Mouse (Mus musculus) limb, embryonic 12.5 days (tissue): ENCODE measurements around the gene Sorbs1. TPM values are rescaled to one million over a fixed set of nuclear protein-coding genes. Genes with fewer than 3 reads are reported as not detected.
A peak's percentile ranks its signal among the peaks of the same experiment; 100 is the strongest.

ENCODE experiments used
- ATAC-seq: fragments of 200-750 bp; cut with Nextera tagmentation; 2 replicates; pipeline ENCODE4 v1.8.0; 2017; ENCODE audit warnings: low read depth, moderate TSS enrichment; ENCODE audit not compliant: insufficient number of reproducible peaks, insufficient read depth, low FRiP score, low TSS enrichment
- H3K27ac ChIP-seq: fragments of 300-500 bp; sonication (generic); 2 replicates; pipeline ENCODE4 v1.5.1; 2016; ENCODE audit warnings: mild to moderate bottlenecking, moderate library complexity
- H3K27me3 ChIP-seq: fragments of 300-500 bp; sonication (generic); 2 replicates; pipeline ENCODE4 v1.6.1; 2016; ENCODE audit warnings: mild to moderate bottlenecking, moderate library complexity
- H3K36me3 ChIP-seq: fragments of 300-500 bp; sonication (generic); 2 replicates; pipeline ENCODE4 v1.6.1; 2016; ENCODE audit warnings: mild to moderate bottlenecking, moderate library complexity
- H3K4me1 ChIP-seq: fragments of 300-500 bp; sonication (generic); replicated peaks from 2 replicates; pipeline ENCODE4 v1.6.1; 2016
- H3K4me2 ChIP-seq: fragments of 300-500 bp; sonication (generic); 2 replicates; pipeline ENCODE4 v1.6.1; 2016; ENCODE audit warnings: mild to moderate bottlenecking, moderate library complexity
- H3K4me3 ChIP-seq: fragments of 300-500 bp; sonication (generic); replicated peaks from 2 replicates; pipeline ENCODE4 v1.5.1; 2016; ENCODE audit warnings: mild to moderate bottlenecking
- H3K9ac ChIP-seq: fragments of 300-500 bp; sonication (generic); replicated peaks from 2 replicates; pipeline ENCODE4 v1.6.1; 2016; ENCODE audit warnings: mild to moderate bottlenecking, moderate library complexity
- H3K9me3 ChIP-seq: fragments of 300-500 bp; sonication (generic); 2 replicates; pipeline ENCODE4 v1.6.1; 2016; ENCODE audit warnings: mild to moderate bottlenecking, moderate library complexity
- WGBS: fragments of 180-500 bp; shearing (Covaris S2); methylation state at CpG from one replicate; pipeline ENCODE4 v1.1.7; 2016; 5-methylcytosine and 5-hydroxymethylcytosine counted together
- polyA plus RNA-seq: library from polyadenylated mRNA; unstranded; fragments of >200 nt; fragmentation: Nextera tagmentation; extraction: Ambion mirVana; gene quantifications from 2 replicates; pipeline ENCODE4 v1.2.1, GENCODE M21; 2016

Gene Sorbs1
- polyA plus RNA-seq, 1 experiment from 2014 or later: 37.3 TPM

DNA sequence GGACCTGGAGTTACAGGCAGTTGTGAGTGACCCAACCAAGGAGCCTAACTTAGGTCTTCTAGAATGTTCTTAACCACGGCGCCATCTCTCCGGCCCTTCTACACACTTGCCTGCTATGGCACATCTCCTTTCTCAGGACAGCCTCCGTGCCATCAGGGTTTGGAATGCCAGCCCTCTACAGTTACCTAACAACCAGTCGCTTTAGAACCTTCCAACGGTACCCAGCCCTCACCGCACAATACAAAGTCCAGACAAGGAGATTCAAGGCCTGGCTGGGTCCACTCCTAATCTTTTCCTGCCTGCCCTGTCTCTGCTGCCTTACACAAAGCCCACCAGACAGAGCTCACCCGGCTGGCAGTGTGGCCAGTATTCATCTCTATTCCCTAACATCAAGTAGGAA is 106.9 kb downstream of the Sorbs1 start:
- WGBS: 95% methylated on average over 8 of the region's 8 CpGs
- H3K9me3 ChIP-seq: no peaks in the 10 kb centered on the region
- H3K36me3 ChIP-seq: no peaks in the 10 kb centered on the region
- no peak overlapping the region for H3K4me2 ChIP-seq
- H3K27me3 ChIP-seq: no peaks in the 10 kb centered on the region
- no peak overlapping the region for H3K4me3 ChIP-seq
- no peak overlapping the region for H3K9ac ChIP-seq
- no peak overlapping the region for H3K27ac ChIP-seq
- ATAC-seq: no peak
- peaks cover 19% of the 10 kb centered on the region; the same call in 1 of the 2 replicates for H3K4me1 ChIP-seq

DNA sequence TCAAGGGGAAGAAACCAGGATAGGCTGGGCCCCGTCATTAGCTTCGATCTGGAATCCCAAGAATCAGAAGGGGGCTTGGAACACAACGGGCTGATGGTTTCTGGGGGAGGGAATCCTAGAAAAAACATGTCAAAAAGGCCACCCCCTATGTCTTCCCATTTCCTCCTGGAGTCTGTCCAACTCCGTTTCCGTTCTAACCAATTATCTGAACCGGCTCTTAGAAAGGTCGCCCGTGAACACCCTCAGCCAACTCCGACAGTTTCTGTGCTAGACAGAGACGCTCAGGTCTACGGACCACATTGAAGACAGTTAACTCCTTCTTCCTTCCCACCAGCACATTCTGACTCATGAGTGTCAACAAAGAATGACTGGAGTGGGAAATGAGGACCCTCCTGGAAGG is 107.8 kb downstream of the Sorbs1 start:
- Histone ChIP-seq H3K4me3 (no peak overlapping the region), H3K9ac (no peak overlapping the region), H3K27ac (0 out of 2 replicates have a peak overlapping the region, but pooled peaks have one; percentile 8), H3K9me3 (no peaks in the 10 kb centered on the region), H3K27me3 (no peaks in the 10 kb centered on the region), H3K36me3 (no peaks in the 10 kb centered on the region), H3K4me1 (peaks cover 19% of the 10 kb centered on the region; the same call in 1 of the 2 replicates), H3K4me2 (no peak overlapping the region)
- WGBS: 65% methylated on average over 11 of the region's 11 CpGs
- ATAC-seq: no peak

DNA sequence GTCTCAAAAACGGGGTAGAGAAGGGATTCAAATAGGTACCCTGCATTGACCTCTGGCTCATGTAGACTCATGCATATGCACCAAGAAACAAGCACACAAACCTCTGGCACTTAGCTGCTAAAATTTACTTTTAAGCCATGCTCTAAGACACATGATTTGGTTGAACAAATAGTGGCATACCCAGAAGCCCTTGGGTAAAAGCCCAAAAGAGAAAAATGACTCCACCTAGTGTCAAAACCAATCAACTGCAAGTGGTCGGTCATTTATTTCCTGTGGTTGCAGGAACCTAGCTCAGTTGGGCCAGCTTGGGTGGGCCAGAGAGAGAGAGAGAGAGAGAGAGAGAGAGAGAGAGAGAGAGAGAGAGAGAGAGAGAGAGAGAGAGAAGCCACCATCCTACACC is 109.0 kb downstream of the Sorbs1 start:
- no peaks in the 10 kb centered on the region for H3K27me3 ChIP-seq
- H3K9ac ChIP-seq: no peak overlapping the region
- H3K36me3 ChIP-seq: no peaks in the 10 kb centered on the region
- no peak overlapping the region for H3K4me3 ChIP-seq
- no peak overlapping the region for H3K27ac ChIP-seq
- H3K4me2 ChIP-seq: no peak overlapping the region
- no peaks in the 10 kb centered on the region for H3K9me3 ChIP-seq
- no peak for ATAC-seq
- WGBS: 72% methylated on average over 2 of the region's 2 CpGs
- peaks cover 14% of the 10 kb centered on the region; the same call in 1 of the 2 replicates for H3K4me1 ChIP-seq

GRCm38 (mm10) chr19:40403999-40404398 is 109.6 kb downstream of the Sorbs1 start:
- Histone ChIP-seq H3K27ac (no peak overlapping the region), H3K4me2 (no peak overlapping the region), H3K27me3 (no peaks in the 10 kb centered on the region), H3K4me3 (no peak overlapping the region), H3K4me1 (peaks cover 11% of the 10 kb centered on the region; the same call in 1 of the 2 replicates), H3K9me3 (no peaks in the 10 kb centered on the region), H3K9ac (no peak overlapping the region), H3K36me3 (no peaks in the 10 kb centered on the region)
- no peak for ATAC-seq
- 87% methylated on average over 4 of the region's 4 CpGs for WGBS

DNA sequence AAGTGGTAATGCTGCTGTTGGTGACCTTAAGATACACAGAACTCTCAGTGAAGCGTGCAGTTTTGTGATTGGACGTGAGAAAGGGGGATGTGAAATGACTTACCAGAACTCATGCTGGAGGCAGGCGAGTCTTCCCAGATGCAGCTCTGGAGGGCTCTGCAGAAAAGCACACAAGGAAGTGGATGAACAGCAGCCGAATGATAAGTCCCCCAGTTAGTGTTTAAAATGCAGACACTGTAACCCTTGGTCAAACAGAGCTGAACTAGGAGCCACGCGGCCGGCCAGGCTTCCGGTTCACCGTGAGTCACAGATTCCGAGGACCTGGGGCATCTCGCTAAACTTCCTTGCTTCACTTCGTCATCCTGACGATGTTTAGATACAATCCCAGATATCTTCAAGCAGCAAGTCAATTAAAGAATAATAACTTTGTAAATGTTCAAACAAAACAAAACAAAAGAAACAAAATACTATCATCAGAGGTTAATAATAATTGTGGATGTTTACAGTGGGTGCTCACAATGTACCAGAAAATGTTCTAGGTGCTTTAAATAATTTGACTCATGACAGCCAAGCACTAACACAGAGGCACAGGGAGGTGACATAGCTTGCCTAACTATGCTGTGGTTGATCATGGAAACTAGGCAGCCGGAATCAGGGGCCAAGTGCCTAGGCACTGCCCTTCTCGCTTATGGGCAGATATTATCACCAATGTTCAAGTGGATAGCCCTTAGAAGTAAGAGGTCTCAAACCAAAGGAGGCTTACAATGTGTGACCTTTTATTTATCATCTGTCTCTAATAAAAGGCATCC is 111.2 kb downstream of the Sorbs1 start:
- Histone ChIP-seq H3K4me2 (no peak overlapping the region), H3K36me3 (no peaks in the 10 kb centered on the region), H3K4me1 (peaks cover 11% of the 10 kb centered on the region; the same call in 1 of the 2 replicates), H3K9me3 (no peaks in the 10 kb centered on the region), H3K9ac (no peak overlapping the region), H3K27ac (no peak overlapping the region), H3K27me3 (no peaks in the 10 kb centered on the region), H3K4me3 (no peak overlapping the region)
- WGBS: 85% methylated on average over 15 of the region's 15 CpGs
- no peak for ATAC-seq

- H3K4me1 ChIP-seq: peaks cover 11% of the 10 kb centered on the region; the same call in 1 of the 2 replicates
- no peaks in the 10 kb centered on the region for H3K27me3 ChIP-seq
- H3K27ac ChIP-seq: no peak overlapping the region
- H3K36me3 ChIP-seq: no peaks in the 10 kb centered on the region
- no peaks in the 10 kb centered on the region for H3K9me3 ChIP-seq
- H3K4me2 ChIP-seq: no peak overlapping the region
- 0 out of 2 replicates have a peak, but pooled peaks have one; percentile 56 for ATAC-seq
- WGBS: 75% methylated on average over 7 of the region's 7 CpGs
- H3K4me3 ChIP-seq: no peak overlapping the region
- no peak overlapping the region for H3K9ac ChIP-seq
Observed at GRCm38 (mm10) chr19:40401213-40401612, 112.4 kb downstream of the Sorbs1 start.

DNA sequence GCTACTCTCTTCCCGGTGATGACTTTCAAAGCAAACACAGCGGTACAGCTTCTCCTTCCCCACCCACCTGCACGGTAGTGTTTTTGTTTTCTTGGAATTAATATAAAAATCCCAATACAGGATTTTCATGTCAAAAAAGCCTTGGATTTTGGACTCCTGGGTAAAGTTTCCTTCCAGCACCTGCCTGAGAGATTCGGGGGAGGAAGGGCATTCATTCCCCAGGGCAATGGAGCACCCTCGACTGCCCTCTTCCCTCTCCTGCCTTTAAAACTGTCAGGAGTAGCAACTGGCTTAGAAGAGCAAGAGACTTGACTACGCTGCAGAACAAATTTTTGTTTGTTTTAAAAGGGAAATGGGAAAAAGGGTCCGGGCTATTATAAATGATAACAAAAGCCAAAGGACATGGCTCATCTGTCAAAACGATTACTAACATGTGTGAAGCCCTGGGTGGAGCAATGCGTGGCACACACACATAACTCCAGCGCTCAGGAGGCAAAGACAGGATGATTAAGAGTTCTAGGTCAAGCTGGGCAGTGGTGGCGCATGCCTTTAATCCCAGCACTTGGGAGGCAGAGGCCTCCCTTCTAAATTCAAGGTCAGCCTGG is 113.1 kb downstream of the Sorbs1 start:
- no peak for ATAC-seq
- Histone ChIP-seq H3K4me3 (no peak overlapping the region), H3K27me3 (no peaks in the 10 kb centered on the region), H3K9me3 (no peaks in the 10 kb centered on the region), H3K4me1 (peaks cover 11% of the 10 kb centered on the region), H3K27ac (no peak overlapping the region), H3K4me2 (no peak overlapping the region), H3K36me3 (no peaks in the 10 kb centered on the region), H3K9ac (no peak overlapping the region)
- WGBS: 73% methylated on average over 11 of the region's 11 CpGs

DNA sequence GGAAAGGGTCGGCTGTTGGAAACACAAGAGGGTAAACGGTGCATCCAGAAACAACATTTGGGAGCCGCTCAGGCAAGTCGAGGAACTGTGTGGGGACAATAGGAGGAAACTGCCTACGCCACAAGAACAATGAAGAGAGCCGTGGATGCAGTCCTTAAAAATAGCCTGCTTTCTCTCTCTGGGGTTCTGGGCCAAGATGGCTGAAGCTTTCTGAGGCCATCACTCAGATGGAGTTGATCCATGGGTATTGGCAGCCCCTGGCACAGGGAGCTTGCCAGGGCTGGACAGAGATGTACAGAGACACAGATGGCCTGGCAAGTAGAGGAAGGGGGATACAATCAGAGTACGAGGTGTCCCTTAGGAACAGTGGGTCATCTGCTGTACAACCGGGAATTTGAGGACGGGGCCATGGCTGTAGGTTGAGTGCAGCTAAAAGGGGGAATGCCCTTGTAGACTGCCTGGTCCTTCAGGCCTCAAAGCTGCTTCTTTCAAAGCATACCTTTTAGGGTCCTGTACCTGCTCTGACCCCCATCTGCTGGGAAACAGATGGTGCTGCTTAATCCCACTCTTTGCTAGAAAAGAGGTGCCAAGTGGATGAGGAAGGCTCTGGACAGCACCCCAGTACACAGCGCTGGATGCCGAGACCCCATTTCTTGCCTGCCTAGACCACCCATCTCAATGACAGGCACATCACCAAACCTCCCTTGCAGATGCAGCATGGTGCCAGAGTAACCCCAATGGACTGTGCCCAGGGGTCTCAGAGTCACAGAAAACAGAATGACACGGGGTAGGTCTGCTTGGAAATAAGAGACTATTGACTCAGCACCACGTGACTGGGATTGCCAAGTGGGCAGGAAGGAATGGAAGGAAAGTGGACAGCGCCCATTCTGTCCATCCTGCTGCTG is 117.6 kb downstream of the Sorbs1 start:
- Histone ChIP-seq H3K27ac (peak overlapping the region; percentile 67; the same call in 1 of the 2 replicates), H3K9me3 (no peaks in the 10 kb centered on the region), H3K4me1 (peaks cover 17% of the 10 kb centered on the region), H3K9ac (no peak overlapping the region), H3K4me3 (no peak overlapping the region), H3K36me3 (no peaks in the 10 kb centered on the region), H3K4me2 (no peak overlapping the region), H3K27me3 (no peaks in the 10 kb centered on the region)
- 87% methylated on average over 14 of the region's 14 CpGs for WGBS
- ATAC-seq: no peak

DNA sequence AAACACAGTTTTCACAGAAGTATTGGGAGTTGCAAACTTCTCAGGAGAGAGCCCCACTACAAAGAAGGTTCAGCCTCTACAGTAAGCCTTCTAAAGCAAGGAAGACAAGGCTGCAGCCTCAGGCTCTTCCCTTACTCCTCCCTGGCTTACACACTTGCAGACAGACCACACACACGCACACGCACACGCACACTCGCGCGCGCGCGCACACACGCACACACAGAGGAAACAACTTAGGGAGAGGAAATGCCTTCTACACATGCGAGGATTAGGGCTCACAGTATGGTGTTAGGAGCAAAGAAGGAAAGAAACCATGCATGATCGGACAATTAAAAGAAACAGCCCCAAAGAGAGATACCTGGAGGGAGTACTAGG is 118.3 kb downstream of the Sorbs1 start:
- Histone ChIP-seq H3K4me2 (no peak overlapping the region), H3K9ac (no peak overlapping the region), H3K9me3 (no peaks in the 10 kb centered on the region), H3K27me3 (no peaks in the 10 kb centered on the region), H3K27ac (peak overlapping the region; percentile 67; the same call in 1 of the 2 replicates), H3K4me3 (no peak overlapping the region), H3K36me3 (no peaks in the 10 kb centered on the region), H3K4me1 (peaks cover 17% of the 10 kb centered on the region)
- no peak for ATAC-seq
- WGBS: 86% methylated on average over 12 of the region's 12 CpGs

DNA sequence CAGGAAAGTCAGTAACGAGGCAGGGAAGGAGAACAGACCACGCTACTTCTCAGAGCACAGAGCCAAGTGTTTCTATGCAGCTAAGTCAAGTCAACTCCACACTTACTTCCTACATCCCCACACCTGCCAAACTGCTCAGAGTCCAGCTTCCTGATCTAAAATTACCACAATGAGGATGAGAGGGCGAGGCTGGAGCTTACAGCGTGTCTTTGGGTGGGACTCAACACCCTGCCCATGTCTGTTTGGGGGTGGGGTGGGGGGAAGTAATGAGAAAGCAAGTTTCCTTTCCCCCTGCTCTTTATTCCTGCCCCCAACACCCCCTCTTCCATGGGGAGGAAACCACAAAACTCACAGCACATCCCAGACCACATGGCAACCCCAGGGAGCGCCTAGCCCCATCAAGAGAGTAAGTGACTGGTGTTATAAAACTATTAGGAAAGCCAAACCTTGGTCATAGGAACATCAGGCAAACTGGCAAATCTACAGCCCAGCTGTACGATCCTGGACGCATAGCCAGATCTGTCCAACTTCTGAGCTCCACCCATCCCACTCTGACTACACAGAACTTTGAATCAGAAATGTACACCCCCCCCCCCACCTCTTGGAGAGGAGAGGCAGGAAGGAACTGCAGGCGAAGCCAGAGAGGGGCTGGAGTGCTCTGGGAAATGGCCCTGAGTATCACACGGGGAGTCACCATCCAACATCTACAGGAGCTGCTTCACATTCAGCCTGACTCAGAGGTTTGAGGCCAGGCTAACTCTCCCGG is 118.8 kb downstream of the Sorbs1 start:
- Histone ChIP-seq H3K4me3 (no peak overlapping the region), H3K9me3 (no peaks in the 10 kb centered on the region), H3K27ac (peak overlapping the region; percentile 67), H3K4me2 (no peak overlapping the region), H3K36me3 (no peaks in the 10 kb centered on the region), H3K27me3 (no peaks in the 10 kb centered on the region), H3K4me1 (peaks cover 17% of the 10 kb centered on the region), H3K9ac (no peak overlapping the region)
- no peak for ATAC-seq
- WGBS: 47% methylated on average over 10 of the region's 10 CpGs
